Mouse (Mus musculus): ENCODE data around the gene Cnnm2.

DNA sequence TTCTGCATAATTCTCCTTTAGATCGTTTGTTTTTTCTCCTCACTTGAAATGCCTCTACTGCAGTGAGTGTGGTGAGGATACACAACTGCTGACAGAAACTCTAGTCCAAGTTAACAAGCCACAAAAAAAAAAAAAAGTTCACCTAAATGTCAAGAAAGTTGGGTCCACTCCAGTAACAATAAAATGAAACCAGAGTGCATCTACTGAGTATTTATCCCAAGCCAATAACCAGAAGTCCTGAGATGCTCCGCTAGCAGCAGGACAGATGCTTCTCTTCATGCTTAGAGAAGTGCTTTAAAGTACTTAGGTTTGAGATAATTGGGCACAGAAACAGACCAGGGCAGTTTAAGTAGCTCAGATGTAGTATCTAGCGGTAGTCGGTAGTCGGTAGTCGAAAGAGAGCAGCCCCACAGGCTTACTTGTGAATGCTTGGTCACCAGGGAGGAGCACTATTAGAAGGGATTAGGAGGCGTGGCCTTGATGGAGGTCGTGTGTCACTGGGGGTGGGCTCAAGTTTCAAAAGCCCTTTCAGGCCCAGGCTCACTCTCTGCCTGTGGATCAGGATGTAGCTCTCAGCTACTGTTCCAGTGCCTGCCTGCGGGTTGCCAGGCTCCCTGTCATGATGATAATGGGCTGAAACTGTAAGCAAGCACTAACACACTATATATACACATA, 154.1 kb downstream of the Cnnm2 start:
- TF ChIP-seq EP300 (IDR thresholded peaks at IDR 0.05; ENCODE audit: low read depth in 1 of 2, low read length in 2 of 2) (no peak), MYC (IDR thresholded peaks at IDR 0.05; ENCODE audit: low read depth, low read length) (no peak), E2F4 (IDR thresholded peaks at IDR 0.05; ENCODE audit: borderline replicate concordance, low read depth, low read length) (no peak), ELF1 (IDR thresholded peaks at IDR 0.05; ENCODE audit: low read depth, low read length) (no peak), HCFC1 (IDR thresholded peaks at IDR 0.05; ENCODE audit: low read depth, low read length) (no peak), MAFK (IDR thresholded peaks at IDR 0.05; ENCODE audit: borderline replicate concordance, low read depth, low read length) (no peak), BHLHE40 (IDR thresholded peaks at IDR 0.05; ENCODE audit: borderline replicate concordance, low read depth, low read length) (no peak), CTCF (IDR thresholded peaks at IDR 0.05 in 2 of 3, conservative IDR thresholded peaks at IDR 0.05 in 1 of 3; ENCODE audit: control insufficient read depth in 1 of 3, insufficient read depth in 1 of 3, low read depth in 2 of 3, low read length in 3 of 3, poor library complexity in 1 of 3, severe bottlenecking in 1 of 3) (no peak)
